Mouse (Mus musculus) ovary, postnatal 36 days (tissue): ENCODE measurements around the gene Tmem11.
"Not testable (repeated sequence)": the region's sequence is repeated elsewhere in the genome, so short reads cannot be mapped to it uniquely, and the experiment has no call there.

Experiments used
- DNase-seq: peaks from one replicate; pipeline ENCODE4 v3.0.0; 2022; ENCODE audit warnings: low spot score, mixed read lengths

Gene Tmem11

GRCm38 (mm10) chr11:60886986-60887385 is 7.9 kb upstream of the Tmem11 start:
- DNase-seq = not testable (repeated sequence)

- no peak for DNase-seq
Measured at GRCm38 (mm10) chr11:60882386-60882785, 3.3 kb upstream of the Tmem11 start.

GRCm38 (mm10) chr11:60880559-60880958 is 1.5 kb upstream of the Tmem11 start:
- no peak for DNase-seq

- DNase-seq = peak; percentile 32
Measured at GRCm38 (mm10) chr11:60879423-60879822, 351 bp upstream of the Tmem11 start.

- no peak for DNase-seq
Measured at GRCm38 (mm10) chr11:60878056-60878612, 938 bp downstream of the Tmem11 start.

- no peak for DNase-seq
Measured at GRCm38 (mm10) chr11:60873101-60873500, 6.0 kb downstream of the Tmem11 start.

GRCm38 (mm10) chr11:60871409-60871808 is 7.7 kb downstream of the Tmem11 start:
- DNase-seq = no peak

- not testable (repeated sequence) for DNase-seq
Measured at GRCm38 (mm10) chr11:60869471-60869870, 9.6 kb downstream of the Tmem11 start.

- no peak for DNase-seq
Measured at GRCm38 (mm10) chr11:60867904-60868303, 11.2 kb downstream of the Tmem11 start.

GRCm38 (mm10) chr11:60867456-60867855 is 11.6 kb downstream of the Tmem11 start:
- DNase-seq = no peak

GRCm38 (mm10) chr11:60866021-60866420 is 13.1 kb downstream of the Tmem11 start:
- no peak for DNase-seq

GRCm38 (mm10) chr11:60864916-60865315 is 14.2 kb downstream of the Tmem11 start:
- DNase-seq = no peak

GRCm38 (mm10) chr11:60864166-60864565 is 14.9 kb downstream of the Tmem11 start:
- no peak for DNase-seq

- no peak for DNase-seq
Measured at GRCm38 (mm10) chr11:60863196-60863595, 15.9 kb downstream of the Tmem11 start.

GRCm38 (mm10) chr11:60861993-60862392 is 17.1 kb downstream of the Tmem11 start:
- DNase-seq = no peak

- DNase-seq = no peak
Measured at GRCm38 (mm10) chr11:60856587-60856986, 22.5 kb downstream of the Tmem11 start.

GRCm38 (mm10) chr11:60845415-60845814 is 33.7 kb downstream of the Tmem11 start:
- DNase-seq = no peak

- no peak for DNase-seq
Measured at GRCm38 (mm10) chr11:60843412-60843811, 35.7 kb downstream of the Tmem11 start.

- no peak for DNase-seq
Measured at GRCm38 (mm10) chr11:60841467-60842200, 37.4 kb downstream of the Tmem11 start.

GRCm38 (mm10) chr11:60837644-60838406 is 41.2 kb downstream of the Tmem11 start:
- no peak for DNase-seq

- no peak for DNase-seq
Measured at GRCm38 (mm10) chr11:60836897-60837296, 42.2 kb downstream of the Tmem11 start.

GRCm38 (mm10) chr11:60830433-60831052 is 48.5 kb downstream of the Tmem11 start, which contains the start of gene Dhrs7b:
Dhrs7b (plus strand) TSS chr11:60830631.
- peak; percentile 74 for DNase-seq
